In genomic region chr9:106429221-106430014, GRCm38 (mm10) we compare ENCODE assay signal across 8 mouse cellular contexts. TPM values are rescaled to one million over a fixed set of nuclear protein-coding genes. Genes with fewer than 3 reads are reported as not detected.
DNase-seq lines count a peak whose midpoint lies in the region; ATAC-seq lines count a peak whose summit lies in the region.

TSS of gene Rpl29 (plus strand) at chr9:106429454.

- peak; percentile 94 for ATAC-seq in inflammation-experienced regulatory T-cells, adult 6 months
- peak; percentile 84 for ATAC-seq in megakaryocyte-erythroid progenitor cell, adult 5-6 weeks (replicated peaks; ENCODE audit: low FRiP score, low TSS enrichment, poor library complexity, severe bottlenecking)

- intact Hi-C loops in gastrocnemius, postnatal 14 days (cut with DNase I; ENCODE audit: low total_unique reads) = no loop called here
- intact Hi-C loops in left cerebral cortex, postnatal 10 days (cut with DNase I) = loop anchor here (10.0 kb wide), 2 partner anchors 215 to 255 kb away; partner anchors contain the start of gene Wdr82

- DNase-seq in adipocyte (ENCODE audit: low spot score) = peak; percentile 97
- peak; percentile 98 for DNase-seq in embryo, embryonic 10 days (ENCODE audit: low spot score)
- DNase-seq in gastrocnemius, postnatal 14 days = peak; percentile 93
- peak; percentile 93 to 94 for DNase-seq in left cerebral cortex, postnatal 10 days (ENCODE audit: extremely low spot score in 1 of 2, low spot score in 2 of 2)
- DNase-seq in right cerebral cortex, postnatal 25 days = peak; percentile 91
- peak; percentile 93 to 94 for DNase-seq in urinary bladder, postnatal 4 days (ENCODE audit: low spot score in 2 of 2)

RNA-seq across cellular contexts. Expression of gene Rpl29, which starts in this region (rescaled TPM):
- 100 to 1,000 TPM; 350 to 424 TPM for total RNA-seq in gastrocnemius, postnatal 14 days (2021)
- 1,000 to 10,000 TPM; 1,038 to 1,832 (median 1,102) TPM for polyA plus RNA-seq in inflammation-experienced regulatory T-cells, adult 6 months (2017; shearing (Covaris generic))
- total RNA-seq in left cerebral cortex, postnatal 10 days (2021) = 100 to 1,000 TPM; 378 to 397 TPM
- total RNA-seq in megakaryocyte-erythroid progenitor cell, adult 5-6 weeks (2014; fragmentation: Nextera tagmentation) = 3,119 and 3,478 TPM in 2 replicates
- 1,796 and 2,125 TPM in 2 replicates for total RNA-seq in megakaryocyte-erythroid progenitor cell, adult 5-6 weeks (2017)

Comparison
In these comparisons a context has a peak if more than half of its experiments do, and no peak if none do; other contexts are left out.
1. Peak in every context shown above with its lines: DNase-seq and ATAC-seq.
2. RNA of gene Rpl29 (total RNA-seq): 1,796 to 3,478 TPM in megakaryocyte-erythroid progenitor cell, adult 5-6 weeks; 350 to 424 TPM in gastrocnemius, postnatal 14 days and 378 to 397 TPM in left cerebral cortex, postnatal 10 days; every median in the first group is over 4 times any median in the second.